Mouse (Mus musculus) ES-Bruce4 (cell line): ENCODE data around the gene Wdr83os.

Experiments used
- CTCF ChIP-seq: IDR thresholded peaks from one replicate; pipeline ENCODE4 v1.8.1; 2011; ENCODE audit warnings: low read depth, low read length
- POLR2A ChIP-seq: IDR thresholded peaks from one replicate; pipeline ENCODE4 v1.8.1; 2011; ENCODE audit warnings: low read length; ENCODE audit not compliant: insufficient read depth

DNA sequence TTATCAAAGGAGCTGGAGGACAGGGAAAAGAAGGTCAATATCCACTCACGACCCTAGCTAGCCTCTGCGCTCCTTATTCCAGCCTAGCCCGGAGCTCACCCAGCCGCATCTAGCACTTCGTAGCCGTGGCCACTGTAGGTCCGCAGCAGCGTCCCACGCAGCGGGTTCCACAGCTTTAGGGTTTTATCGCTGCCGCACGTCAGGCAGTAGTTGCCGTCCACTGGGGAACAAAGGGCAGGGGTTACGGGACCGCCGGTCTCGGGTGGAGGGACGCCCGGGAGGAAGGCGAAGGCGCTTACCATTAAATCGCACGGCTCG, 367 bp upstream of the Wdr83os start:
- no peak for TF ChIP-seq CTCF
- TF ChIP-seq POLR2A = no peak
